Mouse (Mus musculus): Measurements from ENCODE around the gene Zfhx3. TPM values are rescaled to one million over a fixed set of nuclear protein-coding genes. Genes with fewer than 3 reads are reported as not detected.

Gene Zfhx3
- total and polyA plus RNA-seq, 2 experiments = 1.3 to 1.5 TPM

DNA sequence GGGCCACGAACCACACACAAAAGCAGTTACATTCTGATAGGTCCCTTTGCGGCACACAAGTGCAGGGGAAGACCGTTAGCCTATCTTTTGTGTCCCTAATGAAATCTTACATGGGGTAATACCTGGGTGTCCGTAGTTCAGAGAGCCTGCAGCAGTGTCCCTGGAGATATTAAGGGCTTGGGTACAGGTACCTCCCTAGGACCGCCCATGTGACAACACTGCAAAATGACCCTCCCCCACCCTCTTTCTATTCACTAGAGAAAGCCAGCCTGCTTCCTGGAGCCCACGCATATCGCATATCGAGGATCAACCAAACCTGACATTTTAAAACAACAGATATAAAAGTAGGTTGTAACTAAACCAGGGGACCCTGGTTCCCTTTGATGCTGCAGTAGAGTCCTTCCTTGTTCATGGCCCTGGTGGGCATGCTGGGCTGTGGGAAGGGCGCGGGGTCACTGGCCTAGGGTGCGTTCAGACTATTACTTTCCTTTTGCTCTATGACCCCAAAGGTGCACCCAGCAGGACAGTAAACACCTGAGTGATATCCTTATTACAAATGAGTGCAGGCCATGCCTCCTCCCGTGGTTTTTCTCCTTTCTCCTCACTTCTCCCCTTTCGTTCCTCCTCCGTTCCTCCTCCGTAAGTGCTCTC is 206.3 kb downstream of the Zfhx3 start:
- Histone ChIP-seq H3K79me2 (ENCODE audit: control insufficient read depth, insufficient read depth, low read length) (no peaks in the 10 kb centered on the region), H3K9ac (ENCODE audit: low read depth, low read length) (no peak overlapping the region), H3K4me3 (ENCODE audit: insufficient read depth, low read depth, low read length) (no peak overlapping the region), H3K27ac (replicated peaks; ENCODE audit: insufficient read depth, low read depth, low read length) (no peak overlapping the region), H3K4me1 (ENCODE audit: control insufficient read depth, insufficient read depth, low read length) (peaks cover 2% of the 10 kb centered on the region; the same call in 1 of the 2 replicates), H3K36me3 (ENCODE audit: control insufficient read depth, insufficient read depth, low read length) (no peaks in the 10 kb centered on the region), H3K27me3 (ENCODE audit: control insufficient read depth, insufficient read depth, low read length) (no peaks in the 10 kb centered on the region)
- peak; percentile 34 for DNase-seq (ENCODE audit: extremely low read depth, low read depth, low spot score)
- TF ChIP-seq CTCF (IDR thresholded peaks at IDR 0.05; ENCODE audit: low read depth, low read length) = no peak
- no peak for TF ChIP-seq POLR2A (IDR thresholded peaks at IDR 0.05; ENCODE audit: extremely low read depth, insufficient read depth, low read length)
- WGBS = 72% methylated on average over 15 of the region's 15 CpGs

DNA sequence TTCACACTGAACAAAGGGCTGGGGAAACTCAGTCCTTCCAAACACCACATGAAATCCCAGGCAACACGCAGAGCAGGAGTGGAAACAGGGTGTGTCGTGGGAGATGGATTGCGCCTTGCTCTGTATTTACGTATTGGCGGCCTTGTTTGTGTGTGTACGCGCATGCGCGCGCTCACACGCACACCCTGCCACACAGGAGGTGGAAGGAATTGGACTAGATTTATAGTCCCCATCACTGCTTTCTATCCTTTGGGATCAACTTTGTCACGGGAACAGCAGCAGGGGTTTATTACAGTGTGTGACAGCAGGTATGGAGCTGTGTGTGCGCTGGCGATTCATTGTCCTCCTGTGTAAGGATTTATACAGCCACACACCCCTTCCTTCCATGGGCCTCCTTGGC is 228.4 kb downstream of the Zfhx3 start:
- Histone ChIP-seq H3K36me3 (ENCODE audit: control insufficient read depth, insufficient read depth, low read length) (no peaks in the 10 kb centered on the region), H3K4me1 (ENCODE audit: control insufficient read depth, insufficient read depth, low read length) (no peaks in the 10 kb centered on the region), H3K9ac (ENCODE audit: low read depth, low read length) (no peak overlapping the region), H3K27ac (replicated peaks; ENCODE audit: insufficient read depth, low read depth, low read length) (no peak overlapping the region), H3K27me3 (ENCODE audit: control insufficient read depth, insufficient read depth, low read length) (no peaks in the 10 kb centered on the region), H3K79me2 (ENCODE audit: control insufficient read depth, insufficient read depth, low read length) (no peaks in the 10 kb centered on the region), H3K4me3 (ENCODE audit: insufficient read depth, low read depth, low read length) (no peak overlapping the region)
- WGBS = 93% methylated on average over 14 of the region's 14 CpGs
- TF ChIP-seq POLR2A (IDR thresholded peaks at IDR 0.05; ENCODE audit: extremely low read depth, insufficient read depth, low read length) (no peak), CTCF (IDR thresholded peaks at IDR 0.05; ENCODE audit: low read depth, low read length) (no peak)
- DNase-seq (ENCODE audit: extremely low read depth, low read depth, low spot score) = no peak

GRCm38 (mm10) chr8:108183296-108183695 is 240.9 kb downstream of the Zfhx3 start:
- Histone ChIP-seq H3K79me2 (ENCODE audit: control insufficient read depth, insufficient read depth, low read length) (no peaks in the 10 kb centered on the region), H3K27ac (replicated peaks; ENCODE audit: insufficient read depth, low read depth, low read length) (no peak overlapping the region), H3K9ac (ENCODE audit: low read depth, low read length) (no peak overlapping the region), H3K36me3 (ENCODE audit: control insufficient read depth, insufficient read depth, low read length) (no peaks in the 10 kb centered on the region), H3K27me3 (ENCODE audit: control insufficient read depth, insufficient read depth, low read length) (no peaks in the 10 kb centered on the region), H3K4me1 (ENCODE audit: control insufficient read depth, insufficient read depth, low read length) (no peaks in the 10 kb centered on the region), H3K4me3 (ENCODE audit: insufficient read depth, low read depth, low read length) (no peak overlapping the region)
- no peak for TF ChIP-seq POLR2A (IDR thresholded peaks at IDR 0.05; ENCODE audit: extremely low read depth, insufficient read depth, low read length)
- 81% methylated on average over 4 of the region's 4 CpGs for WGBS
- DNase-seq (ENCODE audit: extremely low read depth, low read depth, low spot score) = no peak

DNA sequence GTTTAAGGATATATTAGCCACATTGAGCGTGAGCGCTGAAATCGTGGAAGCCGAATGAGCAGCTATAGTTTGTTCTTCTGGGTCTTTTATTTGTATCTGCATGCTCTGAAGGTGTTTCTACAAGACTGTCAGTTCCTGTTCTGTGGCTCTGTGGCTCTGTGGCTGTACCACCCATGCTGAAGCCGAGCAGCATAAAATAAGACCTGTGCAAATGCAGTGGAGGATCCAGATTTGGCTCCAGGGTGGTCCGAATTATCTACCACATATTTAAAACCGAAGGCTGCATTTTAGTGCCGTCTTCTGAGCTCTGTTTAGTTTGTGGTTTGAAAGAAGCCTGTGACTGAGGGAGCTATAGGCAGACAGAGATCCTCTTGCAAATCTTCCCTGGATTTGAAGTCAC is 241.5 kb downstream of the Zfhx3 start:
- TF ChIP-seq CTCF (IDR thresholded peaks at IDR 0.05; ENCODE audit: low read depth, low read length) = no peak
- no peak for TF ChIP-seq POLR2A (IDR thresholded peaks at IDR 0.05; ENCODE audit: extremely low read depth, insufficient read depth, low read length)
- Histone ChIP-seq H3K27me3 (ENCODE audit: control insufficient read depth, insufficient read depth, low read length) (no peaks in the 10 kb centered on the region), H3K36me3 (ENCODE audit: control insufficient read depth, insufficient read depth, low read length) (no peaks in the 10 kb centered on the region), H3K9ac (ENCODE audit: low read depth, low read length) (no peak overlapping the region), H3K4me3 (ENCODE audit: insufficient read depth, low read depth, low read length) (no peak overlapping the region), H3K79me2 (ENCODE audit: control insufficient read depth, insufficient read depth, low read length) (no peaks in the 10 kb centered on the region), H3K27ac (replicated peaks; ENCODE audit: insufficient read depth, low read depth, low read length) (no peak overlapping the region), H3K4me1 (ENCODE audit: control insufficient read depth, insufficient read depth, low read length) (no peaks in the 10 kb centered on the region)
- no peak for DNase-seq (ENCODE audit: extremely low read depth, low read depth, low spot score)
- 76% methylated on average over 8 of the region's 8 CpGs for WGBS

- no peak for DNase-seq (ENCODE audit: extremely low read depth, low read depth, low spot score)
- Histone ChIP-seq H3K9ac (ENCODE audit: low read depth, low read length) (no peak overlapping the region), H3K4me3 (ENCODE audit: insufficient read depth, low read depth, low read length) (no peak overlapping the region), H3K36me3 (ENCODE audit: control insufficient read depth, insufficient read depth, low read length) (no peaks in the 10 kb centered on the region), H3K4me1 (ENCODE audit: control insufficient read depth, insufficient read depth, low read length) (no peaks in the 10 kb centered on the region), H3K27me3 (ENCODE audit: control insufficient read depth, insufficient read depth, low read length) (peaks cover 3% of the 10 kb centered on the region; the same call in 1 of the 2 replicates), H3K27ac (replicated peaks; ENCODE audit: insufficient read depth, low read depth, low read length) (no peak overlapping the region), H3K79me2 (ENCODE audit: control insufficient read depth, insufficient read depth, low read length) (no peaks in the 10 kb centered on the region)
- TF ChIP-seq CTCF (IDR thresholded peaks at IDR 0.05; ENCODE audit: low read depth, low read length) (no peak), POLR2A (IDR thresholded peaks at IDR 0.05; ENCODE audit: extremely low read depth, insufficient read depth, low read length) (no peak)
- 74% methylated on average over 3 of the region's 3 CpGs for whole genome bisulfite sequencing
These were observed 243.8 kb downstream of the Zfhx3 start for GRCm38 (mm10) chr8:108186289-108186688.

DNA sequence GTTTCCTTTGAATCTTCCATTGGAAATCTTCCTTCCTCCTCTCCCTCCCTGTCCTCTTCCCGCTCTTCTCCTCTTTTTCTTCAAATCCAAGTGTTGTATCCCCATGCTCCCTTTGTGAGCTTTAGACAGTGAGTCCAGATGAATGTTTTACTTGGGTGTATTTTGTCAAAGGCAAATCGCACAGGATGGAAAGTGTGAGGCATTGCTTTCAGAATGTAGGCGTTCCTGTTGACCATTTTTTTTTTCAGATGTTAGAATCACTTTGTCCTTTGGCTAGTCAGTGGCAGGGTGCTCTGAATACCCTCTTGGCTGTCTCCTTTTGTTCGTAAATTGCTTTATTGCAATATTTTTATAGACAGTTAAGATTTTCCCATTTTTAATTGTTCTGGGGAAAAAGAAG is 245.6 kb downstream of the Zfhx3 start:
- no peaks in the 10 kb centered on the region for H3K36me3 ChIP-seq (ENCODE audit: control insufficient read depth, insufficient read depth, low read length)
- WGBS = 80% methylated on average over 4 of the region's 4 CpGs
- peaks cover 3% of the 10 kb centered on the region; the same call in 1 of the 2 replicates for H3K27me3 ChIP-seq (ENCODE audit: control insufficient read depth, insufficient read depth, low read length)
- no peak overlapping the region for H3K4me3 ChIP-seq (ENCODE audit: insufficient read depth, low read depth, low read length)
- H3K9ac ChIP-seq (ENCODE audit: low read depth, low read length) = no peak overlapping the region
- TF ChIP-seq CTCF (IDR thresholded peaks at IDR 0.05; ENCODE audit: low read depth, low read length) = no peak
- no peak for TF ChIP-seq POLR2A (IDR thresholded peaks at IDR 0.05; ENCODE audit: extremely low read depth, insufficient read depth, low read length)
- no peak overlapping the region for H3K27ac ChIP-seq (replicated peaks; ENCODE audit: insufficient read depth, low read depth, low read length)
- DNase-seq (ENCODE audit: extremely low read depth, low read depth, low spot score) = no peak
- no peaks in the 10 kb centered on the region for H3K4me1 ChIP-seq (ENCODE audit: control insufficient read depth, insufficient read depth, low read length)
- no peaks in the 10 kb centered on the region for H3K79me2 ChIP-seq (ENCODE audit: control insufficient read depth, insufficient read depth, low read length)
